Mouse (Mus musculus): Measurements from ENCODE around the gene Nrxn1.
A peak's percentile ranks its signal among the peaks of the same experiment; 100 is the strongest.

Nrxn1 gene

GRCm38 (mm10) chr17:90088314-90088650, 1004.6 kb downstream of the Nrxn1 start:
- peak; percentile 12 to 42 for DNase-seq (ENCODE audit: low spot score in 2 of 2)

DNA sequence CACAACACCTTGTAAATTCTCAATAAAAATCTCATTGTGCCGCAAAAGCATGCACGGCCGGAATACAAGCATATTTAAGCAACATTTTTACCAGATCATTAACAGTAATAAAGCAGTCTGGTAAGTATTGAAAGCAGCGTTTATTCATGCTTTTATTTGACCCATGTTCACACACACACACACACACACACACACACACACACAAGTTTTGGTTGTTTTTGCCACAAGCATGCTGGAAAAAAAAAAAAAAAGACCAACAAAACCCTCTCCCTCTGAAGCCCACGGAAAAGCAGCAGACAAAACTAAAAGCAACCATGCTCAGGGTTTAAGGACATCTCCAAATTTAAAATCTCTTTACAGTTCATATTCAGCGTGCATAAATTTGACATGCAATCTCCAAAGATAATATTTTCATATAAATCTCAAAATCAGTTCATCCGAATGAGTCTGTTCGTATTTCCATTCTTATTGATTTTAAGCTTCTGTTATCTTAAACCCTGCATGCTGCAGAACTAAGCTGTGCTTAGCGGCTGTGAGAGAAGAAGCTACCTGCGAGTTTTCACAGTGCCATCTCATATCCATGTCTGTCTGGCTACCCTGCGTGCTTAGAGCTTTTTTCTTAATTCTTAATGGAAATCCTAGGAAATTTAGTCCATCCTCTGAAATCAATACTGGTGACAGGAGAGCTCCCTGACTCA, 1005.1 kb downstream of the Nrxn1 start:
- no peak for DNase-seq (ENCODE audit: low spot score in 2 of 2)

DNA sequence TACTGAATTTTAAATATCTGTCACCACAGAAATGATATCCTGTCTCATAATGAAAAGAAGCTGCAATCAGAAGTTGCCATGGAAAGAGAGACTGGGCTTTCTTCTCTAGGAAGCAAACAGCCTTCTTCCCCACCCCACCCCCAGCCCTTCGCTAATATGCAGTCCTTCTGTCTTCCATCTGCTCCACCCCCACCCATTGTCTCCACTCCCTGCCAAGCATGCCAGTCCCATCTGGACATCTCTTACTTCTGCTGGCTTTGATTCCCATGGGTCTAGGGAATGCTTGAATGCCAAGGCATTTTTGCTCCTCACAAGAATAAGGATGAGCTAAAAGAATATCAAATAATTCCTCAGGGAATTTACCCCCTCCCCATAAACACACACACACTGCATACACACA, 1006.0 kb downstream of the Nrxn1 start:
- DNase-seq (ENCODE audit: low spot score in 2 of 2), result no peak

GRCm38 (mm10) chr17:90079003-90079402, 1013.9 kb downstream of the Nrxn1 start:
- DNase-seq (ENCODE audit: low spot score in 2 of 2), result no peak

DNA sequence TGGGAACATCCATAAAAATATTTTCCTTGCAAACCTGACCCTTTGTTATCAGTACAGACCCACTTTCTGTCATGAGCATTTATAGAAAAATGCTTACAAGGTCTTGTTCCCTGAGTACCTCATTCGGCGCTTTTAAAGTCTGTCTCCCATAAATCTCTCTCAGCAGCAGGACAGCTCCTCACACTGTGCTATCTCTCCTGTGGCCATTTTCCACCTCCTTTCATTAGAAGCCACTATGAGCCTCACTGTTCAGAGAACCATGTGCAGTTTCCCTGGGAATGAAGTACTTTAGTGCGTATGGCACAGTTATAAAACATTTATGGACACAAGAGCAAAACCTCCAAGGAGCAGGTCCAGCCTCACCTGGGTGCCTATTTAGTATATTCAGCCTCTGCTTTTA, 1014.4 kb downstream of the Nrxn1 start:
- DNase-seq (ENCODE audit: low spot score in 2 of 2), result no peak

DNA sequence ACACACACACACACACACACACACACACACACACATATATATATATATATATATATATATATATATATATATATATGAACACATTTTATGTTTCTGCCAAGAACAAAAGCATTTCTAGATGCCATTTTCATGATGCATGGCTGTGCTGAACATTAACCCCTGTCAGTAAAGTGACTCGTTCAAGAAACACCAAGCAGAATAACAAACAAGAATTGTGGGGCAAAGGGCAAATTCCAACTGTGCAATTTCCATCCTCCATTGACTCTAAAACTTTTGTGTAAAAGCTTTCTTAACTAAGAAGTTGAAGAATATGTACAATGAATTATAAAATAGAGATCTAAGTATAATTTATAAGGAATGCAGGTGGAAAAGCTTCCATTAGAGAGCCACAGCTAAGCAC, 1030.0 kb downstream of the Nrxn1 start:
- DNase-seq (ENCODE audit: low spot score in 2 of 2), result no peak

DNA sequence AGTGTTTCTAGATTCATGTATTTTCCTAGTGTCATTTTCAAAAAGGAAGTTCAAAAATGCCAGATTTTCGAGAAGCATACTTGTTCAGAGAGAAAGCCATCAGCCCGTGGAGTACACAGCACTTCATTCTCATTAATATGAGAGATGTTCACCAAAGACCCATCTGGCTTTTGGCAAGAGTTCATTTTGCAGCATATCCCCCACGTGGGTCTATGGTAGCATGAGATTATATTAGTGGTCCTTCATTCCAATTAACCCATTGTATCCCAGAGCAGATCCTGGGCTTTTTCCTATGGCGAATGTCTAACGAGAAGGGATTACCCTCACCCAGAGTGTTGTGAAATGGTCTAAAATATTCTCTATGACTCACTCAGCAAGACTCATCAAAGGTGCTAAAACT, 1032.0 kb downstream of the Nrxn1 start:
- DNase-seq (ENCODE audit: low spot score in 2 of 2), result no peak

- DNase-seq (ENCODE audit: low spot score in 2 of 2), result no peak
These were observed 1032.7 kb downstream of the Nrxn1 start for GRCm38 (mm10) chr17:90060168-90060567.

DNA sequence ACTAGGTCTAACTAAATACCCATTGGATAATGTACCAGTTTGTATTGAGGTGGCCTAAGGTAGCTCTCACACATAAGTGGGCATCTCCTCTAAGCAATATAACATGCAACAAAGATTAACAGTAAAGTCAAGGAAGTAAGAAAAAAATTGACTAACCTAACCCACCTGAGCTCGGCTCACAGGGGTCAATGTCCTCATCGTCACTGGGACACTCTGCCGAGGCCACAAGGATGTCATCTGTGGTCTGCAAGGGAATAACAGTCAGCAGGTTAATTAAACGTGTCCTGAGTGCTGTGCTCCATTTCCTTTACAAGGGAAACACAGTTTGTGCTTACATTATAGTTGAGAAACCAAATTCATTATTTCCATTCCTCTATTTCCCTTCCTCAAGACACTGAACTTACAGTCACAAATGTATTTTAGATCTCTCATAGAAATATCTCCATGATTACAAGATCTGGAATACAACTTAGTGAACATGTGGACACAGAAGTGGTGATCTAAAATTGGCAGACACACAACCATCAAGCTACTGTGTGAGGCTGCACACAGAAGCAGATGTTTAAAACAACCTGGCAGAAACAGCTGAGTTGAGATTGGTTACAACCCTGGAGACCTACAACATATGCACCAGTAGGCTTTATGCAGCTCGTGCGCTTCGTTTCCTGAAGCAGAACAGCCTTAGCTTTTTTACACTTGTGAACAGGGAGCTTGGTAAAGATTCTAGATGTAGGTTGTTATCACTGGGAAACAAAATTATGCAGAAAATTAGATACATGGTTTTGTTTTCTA, 1033.4 kb downstream of the Nrxn1 start:
- no peak for DNase-seq (ENCODE audit: low spot score in 2 of 2)

GRCm38 (mm10) chr17:90054312-90054711, 1038.6 kb downstream of the Nrxn1 start:
- no peak for DNase-seq (ENCODE audit: low spot score in 2 of 2)

GRCm38 (mm10) chr17:90039316-90039715, 1053.6 kb downstream of the Nrxn1 start:
- DNase-seq (ENCODE audit: low spot score in 2 of 2), result no peak

DNA sequence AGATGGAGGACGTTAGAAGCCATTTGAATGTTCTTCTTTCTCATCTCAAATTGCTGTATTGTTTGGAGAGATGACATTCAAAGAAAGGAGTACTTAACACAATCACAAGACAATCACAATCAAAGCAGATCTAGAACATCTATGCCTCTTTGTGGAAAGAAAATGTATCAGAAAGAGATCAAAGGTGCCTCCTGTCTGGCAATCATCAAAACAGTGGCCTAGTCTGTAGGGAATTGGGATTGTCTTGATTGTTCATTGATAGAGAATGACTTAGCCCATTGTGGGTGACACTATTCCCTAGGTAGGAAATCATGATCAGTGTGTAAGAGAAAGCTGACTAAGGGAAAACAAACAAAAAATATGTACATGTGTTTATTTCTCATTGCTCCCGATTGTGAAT, 1060.5 kb downstream of the Nrxn1 start:
- no peak for DNase-seq (ENCODE audit: low spot score in 2 of 2)

DNA sequence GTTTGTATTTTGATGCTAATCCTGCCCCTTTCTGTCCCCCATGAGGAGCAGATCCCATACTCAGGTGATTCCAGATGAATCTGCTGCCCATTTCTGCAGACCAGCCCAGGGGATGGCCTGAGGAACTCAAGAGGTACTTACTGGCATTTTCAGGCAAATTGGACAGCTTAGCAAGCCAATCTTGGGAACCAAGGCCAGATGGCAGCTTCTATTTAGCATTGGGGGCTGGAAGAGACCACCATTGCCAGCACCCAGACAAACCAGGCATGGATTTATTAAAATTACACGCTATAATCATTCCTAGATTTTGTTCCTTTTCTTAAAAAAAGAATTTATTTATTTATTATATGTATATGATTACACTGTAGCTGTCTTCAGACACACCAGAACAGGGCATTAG, 1076.2 kb downstream of the Nrxn1 start:
- no peak for DNase-seq (ENCODE audit: low spot score in 2 of 2)

GRCm38 (mm10) chr17:90011761-90012160, 1081.1 kb downstream of the Nrxn1 start:
- no peak for DNase-seq (ENCODE audit: low spot score in 2 of 2)

- DNase-seq (ENCODE audit: low spot score in 2 of 2), result peak in 1 of 2 experiments; percentile 5
These were observed 1085.3 kb downstream of the Nrxn1 start for GRCm38 (mm10) chr17:90007438-90008109.

DNA sequence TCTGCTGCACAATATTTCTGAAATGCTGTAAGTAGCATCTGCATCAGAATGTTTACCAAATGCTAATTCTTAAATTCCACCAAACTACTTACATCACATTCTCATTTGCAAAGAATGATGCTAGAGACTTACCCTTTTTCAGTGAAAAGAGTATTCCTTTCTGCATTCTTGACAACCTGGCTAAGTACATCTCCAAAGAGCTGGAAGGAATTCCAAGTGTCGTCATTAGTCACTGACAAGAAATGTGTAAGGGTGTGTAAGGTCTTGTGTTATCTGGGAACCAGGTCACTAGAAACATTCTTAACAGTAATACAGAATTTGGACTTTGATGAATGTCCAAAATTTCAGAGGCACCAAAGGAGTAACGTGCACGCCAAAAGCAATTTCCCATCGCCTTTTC, 1102.2 kb downstream of the Nrxn1 start:
- DNase-seq (ENCODE audit: low spot score in 2 of 2), result no peak

Data from urinary bladder, postnatal 36 days (tissue).